8 mouse cellular contexts compared by ENCODE assay signal in genomic region chr4:136310229-136311041, GRCm38 (mm10). TPM values are rescaled to one million over a fixed set of nuclear protein-coding genes. Genes with fewer than 3 reads are reported as not detected.
DNase-seq lines count a peak whose midpoint lies in the region; ATAC-seq and TF ChIP-seq lines count a peak whose summit lies in the region.

Hnrnpr (plus strand) TSS chr4:136310942.

- no peaks in the 10 kb centered on the region for H3K27me3 ChIP-seq in MEL (ENCODE audit: control insufficient read depth in 1 of 2, insufficient read depth in 2 of 2, low read length in 2 of 2)
- no peaks in the 10 kb centered on the region for H3K27me3 ChIP-seq in cerebellum, adult 2 months (ENCODE audit: control insufficient read depth, insufficient read depth, low read length)
- no peaks in the 10 kb centered on the region for H3K27me3 ChIP-seq in forebrain, postnatal 0 days (ENCODE audit: insufficient read depth, low read length)
- no peaks in the 10 kb centered on the region for H3K27me3 ChIP-seq in lung, embryonic 15.5 days

- H3K4me2 ChIP-seq in forebrain, postnatal 0 days (ENCODE audit: low read depth): peak within 1 kb of the TSS; percentile 80
- H3K4me2 ChIP-seq in lung, embryonic 15.5 days: peak within 1 kb of the TSS; percentile 76

- TF ChIP-seq POLR2A in MEL (IDR thresholded peaks at IDR 0.05; ENCODE audit: control insufficient read depth in 1 of 2, insufficient read depth in 1 of 2, low read depth in 1 of 2, low read length in 2 of 2, poor library complexity in 1 of 2): peak; percentile 40 to 68
- TF ChIP-seq POLR2A in cerebellum, adult 2 months (IDR thresholded peaks at IDR 0.05; ENCODE audit: borderline replicate concordance, insufficient read depth, low read length): peak; percentile 73; the same call in 1 of the 2 replicates

- H3K4me1 ChIP-seq in MEL (ENCODE audit: control insufficient read depth in 1 of 2, insufficient read depth in 2 of 2, low read length in 2 of 2): peaks cover 10 to 15% of the 10 kb centered on the region in 2 experiments; a peak in 2 of 4 replicates
- H3K4me1 ChIP-seq in cerebellum, adult 2 months (ENCODE audit: control insufficient read depth, insufficient read depth, low read length): peaks cover 6% of the 10 kb centered on the region; the same call in 1 of the 2 replicates
- peaks cover 18% of the 10 kb centered on the region for H3K4me1 ChIP-seq in forebrain, postnatal 0 days (ENCODE audit: insufficient read depth)
- peaks cover 36% of the 10 kb centered on the region for H3K4me1 ChIP-seq in lung, embryonic 15.5 days

- ATAC-seq in forebrain, postnatal 0 days: peak; percentile 100
- ATAC-seq in lung, embryonic 15.5 days (ENCODE audit: borderline replicate concordance, extremely low read depth, low FRiP score, low TSS enrichment): peak; percentile 99

- under 1% methylated on average over 65 of the region's 65 CpGs for WGBS in cerebellum, adult 2 months
- 1% methylated on average over 59 of the region's 65 CpGs for WGBS in forebrain, postnatal 0 days
- under 1% methylated on average over 64 of the region's 65 CpGs for WGBS in lung, embryonic 15.5 days

- peak within 1 kb of the TSS; percentile 97 for H3K27ac ChIP-seq in MEL (ENCODE audit: control insufficient read depth, low read depth, low read length)
- peak within 1 kb of the TSS; percentile 57 for H3K27ac ChIP-seq in cerebellum, adult 2 months (ENCODE audit: insufficient read depth, low read length)
- H3K27ac ChIP-seq in forebrain, postnatal 0 days (ENCODE audit: low read depth, low read length): peak within 1 kb of the TSS; percentile 97
- H3K27ac ChIP-seq in lung, embryonic 15.5 days: peak within 1 kb of the TSS; percentile 97

- peak within 1 kb of the TSS; percentile 100 for H3K9ac ChIP-seq in MEL (ENCODE audit: control insufficient read depth, low read depth, low read length, poor library complexity, severe bottlenecking)
- peak within 1 kb of the TSS; percentile 96 for H3K9ac ChIP-seq in forebrain, postnatal 0 days
- peak within 1 kb of the TSS; percentile 99 for H3K9ac ChIP-seq in lung, embryonic 15.5 days

- peak; percentile 99 for DNase-seq in MEL (ENCODE audit: low read depth, low spot score)
- peak; percentile 99 for DNase-seq in cerebellum, adult 2 months
- DNase-seq in forebrain, postnatal 0 days: peak; percentile 99
- peak; percentile 100 for DNase-seq in heart, postnatal 4 days
- DNase-seq in layer of hippocampus, adult 8-10 months (ENCODE audit: low spot score in 2 of 2): peak; percentile 98 to 99
- peak; percentile 98 for DNase-seq in ovary, adult 18-20 months (ENCODE audit: low spot score)
- peak; percentile 99 for DNase-seq in thymus, postnatal 0 days (ENCODE audit: low spot score)

- peaks cover 3 to 25% of the 10 kb centered on the region in 2 experiments; a peak in 3 of 4 replicates for H3K36me3 ChIP-seq in MEL (ENCODE audit: control insufficient read depth in 1 of 2, insufficient read depth in 2 of 2, low read length in 2 of 2)
- H3K36me3 ChIP-seq in forebrain, postnatal 0 days (ENCODE audit: insufficient read depth): no peaks in the 10 kb centered on the region
- no peaks in the 10 kb centered on the region for H3K36me3 ChIP-seq in lung, embryonic 15.5 days

- TF ChIP-seq RAD21 in MEL (IDR thresholded peaks at IDR 0.05; ENCODE audit: low read depth, low read length): no peak

- H3K4me3 ChIP-seq in MEL (ENCODE audit: control insufficient read depth in 1 of 2, insufficient read depth in 1 of 2, low read depth in 2 of 2, low read length in 2 of 2): peak within 1 kb of the TSS; percentile 69 to 75
- H3K4me3 ChIP-seq in cerebellum, adult 2 months (replicated peaks; ENCODE audit: insufficient read depth, low read depth, low read length): peak within 1 kb of the TSS; percentile 69
- peak within 1 kb of the TSS; percentile 97 for H3K4me3 ChIP-seq in forebrain, postnatal 0 days (ENCODE audit: low read depth, low read length)
- peak within 1 kb of the TSS; percentile 94 for H3K4me3 ChIP-seq in lung, embryonic 15.5 days

- no peaks in the 10 kb centered on the region for H3K9me3 ChIP-seq in MEL (replicated peaks; ENCODE audit: insufficient read depth, low read length)
- H3K9me3 ChIP-seq in forebrain, postnatal 0 days (ENCODE audit: low read length): no peaks in the 10 kb centered on the region
- H3K9me3 ChIP-seq in lung, embryonic 15.5 days: no peaks in the 10 kb centered on the region

- peaks cover 42% of the 10 kb centered on the region for H3K79me2 ChIP-seq in MEL (ENCODE audit: control insufficient read depth, insufficient read depth, low read length, poor library complexity)

- no peak for TF ChIP-seq CTCF in MEL (IDR thresholded peaks at IDR 0.05 in 2 of 3, conservative IDR thresholded peaks at IDR 0.05 in 1 of 3; ENCODE audit: control insufficient read depth in 1 of 3, insufficient read depth in 1 of 3, low read depth in 2 of 3, low read length in 3 of 3, poor library complexity in 1 of 3, severe bottlenecking in 1 of 3)
- TF ChIP-seq CTCF in cerebellum, adult 2 months (IDR thresholded peaks at IDR 0.05; ENCODE audit: borderline replicate concordance, insufficient read depth, low read depth, low read length): no peak
- TF ChIP-seq CTCF in forebrain, postnatal 0 days (IDR thresholded peaks at IDR 0.05; ENCODE audit: low read depth): no peak

- TF ChIP-seq EP300 in MEL (IDR thresholded peaks at IDR 0.05; ENCODE audit: low read depth in 1 of 2, low read length in 2 of 2): peak in 1 of 2 experiments; percentile 34; a peak in 1 of 4 replicates

TF ChIP-seq in MEL, 35 proteins besides CTCF, POLR2A, EP300 and RAD21 (continues in another document):
- TF ChIP-seq RCOR1 (IDR thresholded peaks at IDR 0.05; ENCODE audit: low read depth, low read length) (no peak), HCFC1 (IDR thresholded peaks at IDR 0.05; ENCODE audit: low read depth, low read length) (peak; percentile 84), ZC3H11A (IDR thresholded peaks at IDR 0.05; ENCODE audit: low read depth, low read length) (no peak), USF2 (IDR thresholded peaks at IDR 0.05; ENCODE audit: borderline replicate concordance in 1 of 2, insufficient read depth in 1 of 2, low read depth in 1 of 2, low read length in 2 of 2) (no peak), ZMIZ1 (IDR thresholded peaks at IDR 0.05; ENCODE audit: low read depth, low read length) (peak; percentile 59; the same call in 1 of the 2 replicates), TBP (IDR thresholded peaks at IDR 0.05; ENCODE audit: low read depth, low read length) (peak; percentile 49; the same call in 1 of the 2 replicates), KAT2A (conservative IDR thresholded peaks at IDR 0.05; ENCODE audit: low read depth, low read length) (no peak; the same call in 1 of the 2 replicates), ZNF384 (IDR thresholded peaks at IDR 0.05; ENCODE audit: low read depth, low read length) (no peak), NRF1 (IDR thresholded peaks at IDR 0.05; ENCODE audit: insufficient read depth, low read depth, low read length, poor library complexity, severe bottlenecking) (0 out of 2 replicates have a peak, but pooled peaks have one; percentile 40), ZKSCAN1 (IDR thresholded peaks at IDR 0.05; ENCODE audit: low read depth, low read length) (no peak), USF1 (IDR thresholded peaks at IDR 0.05; ENCODE audit: low read depth, low read length) (peak; percentile 34; the same call in 1 of the 2 replicates), MYC (IDR thresholded peaks at IDR 0.05; ENCODE audit: low read depth, low read length) (peak; percentile 78), TAL1 (IDR thresholded peaks at IDR 0.05; ENCODE audit: low read length) (no peak), JUND (IDR thresholded peaks at IDR 0.05; ENCODE audit: low read depth, low read length) (peak; percentile 36; the same call in 1 of the 2 replicates), MAZ (IDR thresholded peaks at IDR 0.05; ENCODE audit: low read depth, low read length) (peak; percentile 73; the same call in 1 of the 2 replicates), POLR2AphosphoS5 (IDR thresholded peaks at IDR 0.05; ENCODE audit: borderline replicate concordance, low read depth, low read length) (no peak), NELFE (IDR thresholded peaks at IDR 0.05; ENCODE audit: low read depth, low read length) (peak; percentile 68), TCF12 (IDR thresholded peaks at IDR 0.05; ENCODE audit: low read depth, low read length) (peak; percentile 77), MYB (IDR thresholded peaks at IDR 0.05; ENCODE audit: low read depth, low read length) (0 out of 2 replicates have a peak, but pooled peaks have one; percentile 9), MEF2A (IDR thresholded peaks at IDR 0.05; ENCODE audit: extremely low read depth, insufficient replicate concordance, low read depth, low read length, poor library complexity, severe bottlenecking) (no peak), MXI1 (IDR thresholded peaks at IDR 0.05; ENCODE audit: low read depth, low read length) (peak; percentile 63), ETS1 (IDR thresholded peaks at IDR 0.05; ENCODE audit: low read depth, low read length) (no peak), GABPA (IDR thresholded peaks at IDR 0.05; ENCODE audit: low read depth, low read length) (no peak), SIN3A (IDR thresholded peaks at IDR 0.05; ENCODE audit: low read length) (no peak; the same call in 1 of the 2 replicates), BHLHE40 (IDR thresholded peaks at IDR 0.05; ENCODE audit: borderline replicate concordance, low read depth, low read length) (no peak), POLR2AphosphoS2 (IDR thresholded peaks at IDR 0.05; ENCODE audit: low read length) (peak; percentile 67; the same call in 1 of the 2 replicates), MAFK (IDR thresholded peaks at IDR 0.05; ENCODE audit: borderline replicate concordance, low read depth, low read length) (no peak), CHD1 (IDR thresholded peaks at IDR 0.05; ENCODE audit: low read depth, low read length) (peak; percentile 86; the same call in 1 of the 2 replicates), GATA1 (IDR thresholded peaks at IDR 0.05; ENCODE audit: low read depth, low read length) (peak; percentile 43; the same call in 1 of the 2 replicates)

RNA-seq across cellular contexts. Expression of gene Hnrnpr, which starts in this region (rescaled TPM):
- total RNA-seq in MEL (2012; rRNA removed): 90.0 and 97.2 TPM in 2 replicates
- 100 to 1,000 TPM; 148 to 366 TPM for polyA plus RNA-seq in MEL (2012; ENCODE audit: insufficient read depth in 1 of 2, insufficient read length in 2 of 2, low read depth in 1 of 2, low replicate concordance in 2 of 2, missing spikeins in 1 of 2)
- 54.8 and 57.8 TPM in 2 replicates for polyA plus RNA-seq in cerebellum, adult 2 months (2012; rRNA removed)
- 162 and 169 TPM in 2 replicates for total RNA-seq in forebrain, postnatal 0 days (2014; rRNA removed)
- 175 and 214 TPM in 2 replicates for polyA plus RNA-seq in forebrain, postnatal 0 days (2015; fragmentation: Nextera tagmentation; extraction: Ambion mirVana)
- 10 to 100 TPM; 91.9 to 99.3 TPM for total RNA-seq in heart, postnatal 4 days (2021)
- total RNA-seq in layer of hippocampus, adult 8-10 months (2022): 100 to 1,000 TPM in 1 of 4 experiments, 10 to 100 TPM in 3; 76.5 to 101 (median 87.2) TPM
- 185 and 187 TPM in 2 replicates for polyA plus RNA-seq in lung, embryonic 15.5 days (2015; fragmentation: Nextera tagmentation; extraction: Ambion mirVana)
- polyA plus RNA-seq in thymus, postnatal 0 days (2015; fragmentation: Nextera tagmentation; extraction: Ambion mirVana): 113 and 119 TPM in 2 replicates

Comparison
In these comparisons a context has a peak if more than half of its experiments do, and no peak if none do; other contexts are left out.
1. Peak in every context shown above with its lines: DNase-seq, ATAC-seq, H3K4me3 ChIP-seq and H3K27ac ChIP-seq.